Mouse (Mus musculus): ENCODE measurements around the gene Grip1.

DNA sequence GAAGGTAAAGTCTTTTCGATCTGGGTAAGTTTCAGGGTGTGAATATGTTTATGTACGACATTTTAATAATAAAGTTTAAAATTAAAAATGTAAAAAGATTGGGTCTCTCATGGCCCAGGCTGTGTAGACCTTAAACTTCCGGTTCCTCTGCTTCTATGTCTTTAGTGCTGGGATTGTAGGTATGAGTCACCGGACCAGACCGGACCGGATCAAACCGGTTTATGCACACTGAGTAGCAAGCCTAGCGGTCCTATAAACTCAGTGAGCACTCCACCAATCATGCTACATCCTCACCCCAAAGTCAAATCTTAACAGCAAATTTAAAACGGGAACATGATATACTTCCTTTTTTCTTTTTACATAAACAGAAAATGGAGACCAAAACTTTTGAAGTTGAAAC lies 530.7 kb downstream of the Grip1 start:
- TF ChIP-seq CTCF (IDR thresholded peaks at IDR 0.05) (no peak), EP300 (IDR thresholded peaks at IDR 0.05) (no peak)
